7 mouse cellular contexts compared by ENCODE assay signal in genomic region chr7:25290911-25291310, GRCm38 (mm10). TPM values are rescaled to one million over a fixed set of nuclear protein-coding genes. Genes with fewer than 3 reads are reported as not detected.
A peak's percentile ranks its signal among the peaks of the same experiment; 100 is the strongest.
DNase-seq lines count a peak whose midpoint lies in the region; ATAC-seq lines count a peak whose summit lies in the region.

No protein-coding gene starts in this region.

- no peaks in the 10 kb centered on the region for H3K27me3 ChIP-seq in liver, embryonic 15.5 days
- H3K27me3 ChIP-seq in kidney, embryonic 16.5 days (ENCODE audit: insufficient read depth, low read length), result no peaks in the 10 kb centered on the region
- H3K27me3 ChIP-seq in midbrain, embryonic 11.5 days (ENCODE audit: control insufficient read depth, insufficient read depth, low read length), result no peaks in the 10 kb centered on the region

- no peaks in the 10 kb centered on the region for H3K9me3 ChIP-seq in liver, embryonic 15.5 days (replicated peaks)
- H3K9me3 ChIP-seq in kidney, embryonic 16.5 days (ENCODE audit: low read length), result peaks cover 7% of the 10 kb centered on the region; the same call in 1 of the 2 replicates
- peaks cover 3% of the 10 kb centered on the region; the same call in 1 of the 2 replicates for H3K9me3 ChIP-seq in midbrain, embryonic 11.5 days (ENCODE audit: control insufficient read depth, low read length)

- H3K36me3 ChIP-seq in liver, embryonic 15.5 days (replicated peaks), result peaks cover 83% of the 10 kb centered on the region
- peaks cover 89% of the 10 kb centered on the region for H3K36me3 ChIP-seq in kidney, embryonic 16.5 days (ENCODE audit: insufficient read depth, low read length)
- H3K36me3 ChIP-seq in midbrain, embryonic 11.5 days (ENCODE audit: control insufficient read depth, insufficient read depth, low read length), result peaks cover 53% of the 10 kb centered on the region

- 0 out of 2 replicates have a peak, but pooled peaks have one; percentile 5 for ATAC-seq in liver, embryonic 15.5 days (ENCODE audit: insufficient read depth)
- peak; percentile 9; the same call in 1 of the 2 replicates for ATAC-seq in kidney, embryonic 16.5 days (ENCODE audit: low FRiP score, low TSS enrichment)
- no peak for ATAC-seq in midbrain, embryonic 11.5 days (ENCODE audit: low FRiP score)

- peaks cover 10% of the 10 kb centered on the region; the same call in 1 of the 2 replicates for H3K4me1 ChIP-seq in liver, embryonic 15.5 days (replicated peaks)
- H3K4me1 ChIP-seq in kidney, embryonic 16.5 days (ENCODE audit: insufficient read depth, low read length), result no peaks in the 10 kb centered on the region
- no peaks in the 10 kb centered on the region for H3K4me1 ChIP-seq in midbrain, embryonic 11.5 days (ENCODE audit: control insufficient read depth, insufficient read depth, low read length)

- WGBS in liver, embryonic 15.5 days (ENCODE audit: insufficient replicate concordance), result 76% methylated on average over 2 of the region's 2 CpGs
- WGBS in kidney, embryonic 16.5 days, result 84% methylated on average over 2 of the region's 2 CpGs
- 96% methylated on average over 2 of the region's 2 CpGs for WGBS in midbrain, embryonic 11.5 days

- H3K4me2 ChIP-seq in liver, embryonic 15.5 days, result no peak overlapping the region
- H3K4me2 ChIP-seq in kidney, embryonic 16.5 days (replicated peaks; ENCODE audit: low read depth, low read length), result no peak overlapping the region
- no peak overlapping the region for H3K4me2 ChIP-seq in midbrain, embryonic 11.5 days

- no peak overlapping the region for H3K9ac ChIP-seq in liver, embryonic 15.5 days
- H3K9ac ChIP-seq in kidney, embryonic 16.5 days (replicated peaks; ENCODE audit: low read length), result no peak overlapping the region
- no peak overlapping the region for H3K9ac ChIP-seq in midbrain, embryonic 11.5 days (ENCODE audit: low read length)

- no peak overlapping the region for H3K4me3 ChIP-seq in liver, embryonic 15.5 days (replicated peaks)
- no peak overlapping the region for H3K4me3 ChIP-seq in kidney, embryonic 16.5 days (ENCODE audit: low read length)
- H3K4me3 ChIP-seq in midbrain, embryonic 11.5 days (ENCODE audit: low read depth, low read length), result no peak overlapping the region

- DNase-seq in liver, result no peak
- DNase-seq in ZHBTc4 (ENCODE audit: low read depth, low spot score), result peak; percentile 78
- peak; percentile 58 to 79 for DNase-seq in cerebellum, postnatal 25 days
- DNase-seq in layer of hippocampus, adult 11-12 months (ENCODE audit: low spot score), result no peak
- DNase-seq in midbrain, embryonic 11.5 days (ENCODE audit: low spot score, missing footprints), result no peak

- H3K27ac ChIP-seq in liver, embryonic 15.5 days (replicated peaks), result no peak overlapping the region
- H3K27ac ChIP-seq in kidney, embryonic 16.5 days (ENCODE audit: low read length), result no peak overlapping the region
- no peak overlapping the region for H3K27ac ChIP-seq in midbrain, embryonic 11.5 days (ENCODE audit: low read depth, low read length)

RNA-seq across cellular contexts. Expression of gene Pafah1b3, which starts 6.9 kb away (rescaled TPM):
- 25.7 and 26.1 TPM in 2 replicates for polyA plus RNA-seq in liver, embryonic 15.5 days (2015; fragmentation: Nextera tagmentation; extraction: Ambion mirVana)
- 197 and 199 TPM in 2 replicates for polyA plus RNA-seq in kidney, embryonic 16.5 days (2015; fragmentation: Nextera tagmentation; extraction: Ambion mirVana)
- polyA plus RNA-seq in midbrain, embryonic 11.5 days (2014; fragmentation: Nextera tagmentation; extraction: Ambion mirVana), result 306 and 332 TPM in 2 replicates

RNA-seq across cellular contexts. Expression of gene Prr19, which starts 10.3 kb away (rescaled TPM):
- 0.07 TPM in 1 of 2 replicates, not detected in the other for polyA plus RNA-seq in liver, embryonic 15.5 days (2015; fragmentation: Nextera tagmentation; extraction: Ambion mirVana)
- polyA plus RNA-seq in kidney, embryonic 16.5 days (2015; fragmentation: Nextera tagmentation; extraction: Ambion mirVana), result 0.84 and 0.98 TPM in 2 replicates
- 1.1 and 1.2 TPM in 2 replicates for polyA plus RNA-seq in midbrain, embryonic 11.5 days (2014; fragmentation: Nextera tagmentation; extraction: Ambion mirVana)

RNA-seq across cellular contexts. Expression of gene Tmem145, which starts 15.0 kb away (rescaled TPM):
- polyA plus RNA-seq in liver, embryonic 15.5 days (2015; fragmentation: Nextera tagmentation; extraction: Ambion mirVana), result 0.09 TPM in 1 of 2 replicates, not detected in the other
- 0.10 and 0.67 TPM in 2 replicates for polyA plus RNA-seq in kidney, embryonic 16.5 days (2015; fragmentation: Nextera tagmentation; extraction: Ambion mirVana)
- 7.2 and 7.7 TPM in 2 replicates for polyA plus RNA-seq in midbrain, embryonic 11.5 days (2014; fragmentation: Nextera tagmentation; extraction: Ambion mirVana)

RNA-seq across cellular contexts. Expression of gene Cic, which starts 23.4 kb away (rescaled TPM):
- 8.9 and 10.2 TPM in 2 replicates for polyA plus RNA-seq in liver, embryonic 15.5 days (2015; fragmentation: Nextera tagmentation; extraction: Ambion mirVana)
- 28.9 and 30.8 TPM in 2 replicates for polyA plus RNA-seq in kidney, embryonic 16.5 days (2015; fragmentation: Nextera tagmentation; extraction: Ambion mirVana)
- polyA plus RNA-seq in midbrain, embryonic 11.5 days (2014; fragmentation: Nextera tagmentation; extraction: Ambion mirVana), result 25.5 and 29.7 TPM in 2 replicates

RNA-seq across cellular contexts. Expression of gene Megf8, which starts 26.1 kb away (rescaled TPM):
- 0.79 and 1.1 TPM in 2 replicates for polyA plus RNA-seq in liver, embryonic 15.5 days (2015; fragmentation: Nextera tagmentation; extraction: Ambion mirVana)
- polyA plus RNA-seq in kidney, embryonic 16.5 days (2015; fragmentation: Nextera tagmentation; extraction: Ambion mirVana), result 16.9 and 18.2 TPM in 2 replicates
- 9.1 and 10.3 TPM in 2 replicates for polyA plus RNA-seq in midbrain, embryonic 11.5 days (2014; fragmentation: Nextera tagmentation; extraction: Ambion mirVana)

Comparison
In these comparisons a context has a peak if more than half of its experiments do, and no peak if none do; other contexts are left out.
1. DNase-seq: peak in ZHBTc4 (single experiment) and cerebellum, postnatal 25 days (2 of 2); none in liver (single experiment), layer of hippocampus, adult 11-12 months (single experiment) and midbrain, embryonic 11.5 days (single experiment).